Mouse (Mus musculus) adrenal gland, postnatal 4 days (tissue): ENCODE data around the gene Fthl17c. TPM values are rescaled to one million over a fixed set of nuclear protein-coding genes. Genes with fewer than 3 reads are reported as not detected.
A peak's percentile ranks its signal among the peaks of the same experiment; 100 is the strongest.
"Not testable (repeated sequence)": the region's sequence is repeated elsewhere in the genome, so short reads cannot be mapped to it uniquely, and the experiment has no call there.

Source experiments
- DNase-seq, 2 experiments: peaks; one replicate each; pipeline ENCODE4 v3.0.0; 2021 to 2022; ENCODE audit warnings: low spot score in 2 of 2, mixed read lengths in 2 of 2
- long read RNA-seq, 2 experiments: library from polyadenylated mRNA; stranded (forward); transcript quantifications; one replicate each; pipeline ENCODE4 v2.0.0; 2021
- total RNA-seq, 2 experiments: library from RNA; stranded (reverse); gene quantifications; 2 replicates each; pipeline ENCODE4 v1.2.3; 2021

Fthl17c gene
- not detected for total RNA-seq
- long read RNA-seq, experiment 1, result 0 reads
- long read RNA-seq, experiment 2, result 0 reads

GRCm38 (mm10) chrX:8976459-8976858, at the start of gene Fthl17c:
Gene Fthl17c (minus strand): TSS chrX:8976559.
- not testable (repeated sequence) for DNase-seq

GRCm38 (mm10) chrX:9019481-9019880, 43.1 kb upstream of the Fthl17c start:
- no peak for DNase-seq

GRCm38 (mm10) chrX:9016079-9016478, 39.7 kb upstream of the Fthl17c start:
- no peak for DNase-seq

- DNase-seq, result not testable (repeated sequence)
Observed at GRCm38 (mm10) chrX:8986655-8987054, 10.3 kb upstream of the Fthl17c start, which contains the start of gene Fthl17d. Gene Fthl17d (minus strand): TSS chrX:8986755.

GRCm38 (mm10) chrX:8964618-8965017, 11.7 kb downstream of the Fthl17c start:
- not testable (repeated sequence) for DNase-seq

- not testable (repeated sequence) for DNase-seq
Observed at GRCm38 (mm10) chrX:8962875-8963274, 13.5 kb downstream of the Fthl17c start, which contains the start of gene Fthl17b. Gene Fthl17b (minus strand): TSS chrX:8962975.

GRCm38 (mm10) chrX:8948130-8948805, 28.1 kb downstream of the Fthl17c start:
- peak; percentile 32 to 43 for DNase-seq

- no peak for DNase-seq
Observed at GRCm38 (mm10) chrX:8944041-8944440, 32.3 kb downstream of the Fthl17c start.

GRCm38 (mm10) chrX:8927308-8927707, 49.1 kb downstream of the Fthl17c start:
- DNase-seq, result no peak

Other genes starting within 250 kb of the Fthl17c start
- not detected for gene Ssx9, start 228.1 kb downstream of the Fthl17c start, total RNA-seq
- gene Ssxb5, start 172.9 kb downstream of the Fthl17c start, total RNA-seq, result not detected
- gene Gm6592, start 132.6 kb downstream of the Fthl17c start, total RNA-seq, result not detected
- gene Gm5751, start 102.3 kb downstream of the Fthl17c start, total RNA-seq, result not detected
- 10 to 100 TPM; 12.7 to 15.0 TPM for gene B630019K06Rik, start 84.2 kb downstream of the Fthl17c start, total RNA-seq
- not detected for gene Fthl17b, start 13.6 kb downstream of the Fthl17c start, total RNA-seq
- gene Fthl17d, start 10.2 kb upstream of the Fthl17c start, total RNA-seq, result not detected
- gene Fthl17e, start 56.9 kb upstream of the Fthl17c start, total RNA-seq, result not detected
- not detected for gene Fthl17f, start 86.5 kb upstream of the Fthl17c start, total RNA-seq
- not detected for gene 4930402K13Rik, start 128.0 kb upstream of the Fthl17c start, total RNA-seq
- 1 to 10 TPM; 2.1 to 2.6 TPM for gene Lancl3, start 223.3 kb upstream of the Fthl17c start, total RNA-seq